Mouse (Mus musculus) heart, embryonic 12.5 days (tissue): ENCODE data around the gene Suco. TPM values are rescaled to one million over a fixed set of nuclear protein-coding genes. Genes with fewer than 3 reads are reported as not detected.

ENCODE experiments used
- ATAC-seq: fragments of 200-750 bp; cut with Nextera tagmentation; 2 replicates; pipeline ENCODE4 v1.8.0; 2017; ENCODE audit warnings: moderate TSS enrichment, moderate library complexity; ENCODE audit not compliant: insufficient number of reproducible peaks, low FRiP score
- H3K27ac ChIP-seq: fragments of 300-500 bp; sonication (generic); 2 replicates; pipeline ENCODE4 v1.5.1; 2016; ENCODE audit warnings: mild to moderate bottlenecking, moderate library complexity; ENCODE audit not compliant: poor library complexity, severe bottlenecking
- H3K27me3 ChIP-seq: fragments of 300-500 bp; sonication (generic); replicated peaks from 2 replicates; pipeline ENCODE4 v1.6.1; 2016; ENCODE audit warnings: mild to moderate bottlenecking, moderate library complexity
- H3K36me3 ChIP-seq: fragments of 300-500 bp; sonication (generic); 2 replicates; pipeline ENCODE4 v1.6.1; 2016; ENCODE audit warnings: mild to moderate bottlenecking, moderate library complexity
- H3K4me1 ChIP-seq: fragments of 300-500 bp; sonication (generic); replicated peaks from 2 replicates; pipeline ENCODE4 v1.6.1; 2016; ENCODE audit warnings: mild to moderate bottlenecking
- H3K4me2 ChIP-seq: fragments of 300-500 bp; sonication (generic); 2 replicates; pipeline ENCODE4 v1.6.1; 2016; ENCODE audit warnings: mild to moderate bottlenecking, moderate library complexity
- H3K4me3 ChIP-seq: fragments of 300-500 bp; sonication (generic); 2 replicates; pipeline ENCODE4 v1.5.1; 2016; ENCODE audit warnings: mild to moderate bottlenecking
- H3K9ac ChIP-seq: fragments of 300-500 bp; sonication (generic); 2 replicates; pipeline ENCODE4 v1.6.1; 2016; ENCODE audit warnings: mild to moderate bottlenecking, moderate library complexity
- H3K9me3 ChIP-seq: fragments of 300-500 bp; sonication (generic); replicated peaks from 2 replicates; pipeline ENCODE4 v1.6.1; 2016; ENCODE audit warnings: mild to moderate bottlenecking, moderate library complexity
- WGBS: fragments of 180-500 bp; shearing (Covaris S2); methylation state at CpG from one replicate; pipeline ENCODE4 v1.1.7; 2016; 5-methylcytosine and 5-hydroxymethylcytosine counted together
- polyA plus RNA-seq: library from polyadenylated mRNA; unstranded; fragments of >200 nt; fragmentation: Nextera tagmentation; extraction: Ambion mirVana; gene quantifications from 2 replicates; pipeline ENCODE4 v1.2.1, GENCODE M21; 2016

Suco gene
- 26.2 and 28.2 TPM in 2 replicates for polyA plus RNA-seq

GRCm38 (mm10) chr1:161876553-161877447 is at the start of gene Suco:
Gene Suco (minus strand): TSS chr1:161876682.
- Histone ChIP-seq H3K36me3 (no peaks in the 10 kb centered on the region), H3K4me2 (peak within 1 kb of the TSS; percentile 94), H3K27me3 (no peaks in the 10 kb centered on the region), H3K27ac (peak within 1 kb of the TSS; percentile 98), H3K4me3 (peak within 1 kb of the TSS; percentile 80), H3K4me1 (peaks cover 13% of the 10 kb centered on the region), H3K9me3 (no peaks in the 10 kb centered on the region), H3K9ac (peak within 1 kb of the TSS; percentile 88)
- peak; percentile 98 for ATAC-seq
- 0% methylated on average over 62 of the region's 74 CpGs for WGBS

GRCm38 (mm10) chr1:161925281-161925805 is 48.9 kb upstream of the Suco start:
- no peak overlapping the region for H3K4me2 ChIP-seq
- no peaks in the 10 kb centered on the region for H3K9me3 ChIP-seq
- 76% methylated on average over 13 of the region's 13 CpGs for WGBS

GRCm38 (mm10) chr1:161924321-161924720 is 47.8 kb upstream of the Suco start:
- WGBS = 87% methylated on average over 3 of the region's 3 CpGs
- no peak for ATAC-seq
- H3K9ac ChIP-seq = no peak overlapping the region
- no peak overlapping the region for H3K4me2 ChIP-seq
- no peak overlapping the region for H3K27ac ChIP-seq
- no peaks in the 10 kb centered on the region for H3K4me1 ChIP-seq
- no peaks in the 10 kb centered on the region for H3K36me3 ChIP-seq
- no peak overlapping the region for H3K4me3 ChIP-seq
- H3K27me3 ChIP-seq = no peaks in the 10 kb centered on the region
- no peaks in the 10 kb centered on the region for H3K9me3 ChIP-seq

More at GRCm38 (mm10) chr1:161925281-161925805, 48.9 kb upstream of the Suco start:
- H3K9ac ChIP-seq = no peak overlapping the region
- H3K27ac ChIP-seq = no peak overlapping the region
- no peaks in the 10 kb centered on the region for H3K36me3 ChIP-seq
- H3K4me1 ChIP-seq = no peaks in the 10 kb centered on the region
- H3K27me3 ChIP-seq = no peaks in the 10 kb centered on the region
- H3K4me3 ChIP-seq = no peak overlapping the region
- ATAC-seq = no peak

- no peak overlapping the region for H3K4me2 ChIP-seq
- peaks cover 7% of the 10 kb centered on the region; the same call in 1 of the 2 replicates for H3K4me1 ChIP-seq
- H3K9me3 ChIP-seq = no peaks in the 10 kb centered on the region
- H3K27ac ChIP-seq = no peak overlapping the region
- H3K27me3 ChIP-seq = no peaks in the 10 kb centered on the region
- no peak for ATAC-seq
- WGBS = 83% methylated on average over 6 of the region's 6 CpGs
- H3K9ac ChIP-seq = no peak overlapping the region
- no peak overlapping the region for H3K4me3 ChIP-seq
- no peaks in the 10 kb centered on the region for H3K36me3 ChIP-seq
These were observed 45.4 kb upstream of the Suco start for GRCm38 (mm10) chr1:161921928-161922327.

- Histone ChIP-seq H3K4me3 (no peak overlapping the region), H3K9ac (no peak overlapping the region), H3K4me2 (no peak overlapping the region), H3K36me3 (no peaks in the 10 kb centered on the region), H3K27ac (no peak overlapping the region), H3K9me3 (no peaks in the 10 kb centered on the region), H3K27me3 (no peaks in the 10 kb centered on the region), H3K4me1 (peaks cover 12% of the 10 kb centered on the region)
- 85% methylated on average over 9 of the region's 9 CpGs for WGBS
- ATAC-seq = no peak
These were observed 44.3 kb upstream of the Suco start for GRCm38 (mm10) chr1:161920475-161921454.

GRCm38 (mm10) chr1:161919594-161919993 is 43.1 kb upstream of the Suco start:
- Histone ChIP-seq H3K4me1 (peaks cover 12% of the 10 kb centered on the region), H3K27ac (no peak overlapping the region), H3K9ac (no peak overlapping the region), H3K4me3 (no peak overlapping the region), H3K27me3 (no peaks in the 10 kb centered on the region), H3K4me2 (no peak overlapping the region), H3K36me3 (no peaks in the 10 kb centered on the region), H3K9me3 (no peaks in the 10 kb centered on the region)
- WGBS = 96% methylated on average over 2 of the region's 2 CpGs
- ATAC-seq = no peak

- Histone ChIP-seq H3K9me3 (no peaks in the 10 kb centered on the region), H3K27me3 (no peaks in the 10 kb centered on the region), H3K27ac (no peak overlapping the region), H3K4me2 (no peak overlapping the region), H3K4me1 (peaks cover 12% of the 10 kb centered on the region), H3K4me3 (no peak overlapping the region), H3K36me3 (no peaks in the 10 kb centered on the region), H3K9ac (no peak overlapping the region)
- no peak for ATAC-seq
- WGBS = 52% methylated on average over 7 of the region's 7 CpGs
These were observed 42.3 kb upstream of the Suco start for GRCm38 (mm10) chr1:161918682-161919372.

GRCm38 (mm10) chr1:161917940-161918484 is 41.5 kb upstream of the Suco start:
- no peaks in the 10 kb centered on the region for H3K36me3 ChIP-seq
- H3K4me1 ChIP-seq = peaks cover 19% of the 10 kb centered on the region
- no peak overlapping the region for H3K27ac ChIP-seq
- no peak overlapping the region for H3K4me2 ChIP-seq
- H3K27me3 ChIP-seq = no peaks in the 10 kb centered on the region
- H3K9ac ChIP-seq = 0 out of 2 replicates have a peak overlapping the region, but pooled peaks have one; percentile 15
- H3K9me3 ChIP-seq = no peaks in the 10 kb centered on the region
- ATAC-seq = no peak
- WGBS = 78% methylated on average over 3 of the region's 3 CpGs
- no peak overlapping the region for H3K4me3 ChIP-seq

- 34% methylated on average over 3 of the region's 3 CpGs for WGBS
- Histone ChIP-seq H3K4me1 (peaks cover 21% of the 10 kb centered on the region), H3K4me2 (no peak overlapping the region), H3K36me3 (no peaks in the 10 kb centered on the region), H3K9ac (no peak overlapping the region), H3K4me3 (no peak overlapping the region), H3K27me3 (no peaks in the 10 kb centered on the region), H3K9me3 (no peaks in the 10 kb centered on the region), H3K27ac (no peak overlapping the region)
- no peak for ATAC-seq
These were observed 39.6 kb upstream of the Suco start for GRCm38 (mm10) chr1:161916036-161916435.

- 35% methylated on average over 7 of the region's 7 CpGs for WGBS
These were observed 37.1 kb upstream of the Suco start for GRCm38 (mm10) chr1:161913648-161913984.

More at GRCm38 (mm10) chr1:161913648-161913984, 37.1 kb upstream of the Suco start:
- Histone ChIP-seq H3K27me3 (no peaks in the 10 kb centered on the region), H3K4me1 (peaks cover 16% of the 10 kb centered on the region), H3K4me3 (no peak overlapping the region), H3K36me3 (no peaks in the 10 kb centered on the region), H3K27ac (no peak overlapping the region), H3K9me3 (no peaks in the 10 kb centered on the region), H3K9ac (no peak overlapping the region), H3K4me2 (no peak overlapping the region)
- no peak for ATAC-seq
